In genomic region chr12:37942163-37942562, GRCm38 (mm10) we compare ENCODE assay signal across 17 mouse cellular contexts.
"Had no signal": no experiment of that assay in that cellular context is flagged by ENCODE, and none has a peak within 500 bp of the region (broad histone marks: within the 10 kb centered on the region; RNA-seq: fewer than 3 reads in every experiment).

No protein-coding gene starts in this region.

- H3K9me3 ChIP-seq: lung, embryonic 15.5 days; megakaryocyte, embryonic 14.5 days; midbrain, embryonic 13.5 days; midbrain, embryonic 15.5 days; neural tube, embryonic 12.5 days; stomach, embryonic 15.5 days had no signal

- ATAC-seq: lung, postnatal 0 days; midbrain, embryonic 13.5 days; midbrain, embryonic 15.5 days had no signal

- H3K27ac ChIP-seq: lung, embryonic 15.5 days; macrophage; midbrain, embryonic 13.5 days; midbrain, embryonic 15.5 days; neural tube, embryonic 12.5 days; stomach, embryonic 15.5 days; stomach, postnatal 0 days had no signal

- H3K9ac ChIP-seq: lung, embryonic 15.5 days; midbrain, embryonic 13.5 days; midbrain, embryonic 15.5 days; neural tube, embryonic 12.5 days; stomach, embryonic 15.5 days had no signal

- H3K36me3 ChIP-seq: lung, embryonic 15.5 days; midbrain, embryonic 13.5 days; midbrain, embryonic 15.5 days; neural tube, embryonic 12.5 days; stomach, embryonic 15.5 days had no signal

- H3K4me2 ChIP-seq: lung, embryonic 15.5 days; midbrain, embryonic 11.5 days; midbrain, embryonic 13.5 days; midbrain, embryonic 15.5 days; neural tube, embryonic 12.5 days; stomach, embryonic 15.5 days had no signal

- H3K27me3 ChIP-seq: lung, embryonic 15.5 days; megakaryocyte, embryonic 14.5 days; midbrain, embryonic 13.5 days; midbrain, embryonic 15.5 days; neural tube, embryonic 12.5 days; stomach, embryonic 15.5 days had no signal

- DNase-seq: lung, adult 2 months; lung, postnatal 14 days; lung, postnatal 36 days; right cerebral cortex, postnatal 14 days; thymus, adult 2 months; thymus, postnatal 25 days; thymus, postnatal 4 days had no signal

- H3K4me3 ChIP-seq: lung, embryonic 15.5 days; megakaryocyte, embryonic 14.5 days; midbrain, embryonic 13.5 days; midbrain, embryonic 15.5 days; neural tube, embryonic 12.5 days; stomach, embryonic 15.5 days had no signal

- H3K4me1 ChIP-seq: lung, embryonic 15.5 days; megakaryocyte, embryonic 14.5 days; midbrain, embryonic 13.5 days; midbrain, embryonic 15.5 days; neural tube, embryonic 12.5 days; stomach, embryonic 15.5 days had no signal
